Mouse (Mus musculus): ENCODE results near the gene Sox5. TPM values are rescaled to one million over a fixed set of nuclear protein-coding genes. Genes with fewer than 3 reads are reported as not detected.
"Not testable (repeated sequence)": the region's sequence is repeated elsewhere in the genome, so short reads cannot be mapped to it uniquely, and the experiment has no call there.

Sox5 gene
- polyA plus RNA-seq, 1 experiment from 2014 or later = 49.3 TPM

GRCm38 (mm10) chr6:144286122-144286521, 495.7 kb downstream of the Sox5 start:
- Histone ChIP-seq H3K9me3 (no peaks in the 10 kb centered on the region), H3K9ac (no peak overlapping the region), H3K36me3 (replicated peaks) (no peaks in the 10 kb centered on the region), H3K4me3 (no peak overlapping the region), H3K27ac (no peak overlapping the region), H3K4me1 (0 out of 2 replicates have a peak, but pooled peaks cover 5% of the 10 kb centered on the region), H3K4me2 (no peak overlapping the region), H3K27me3 (replicated peaks) (no peaks in the 10 kb centered on the region)
- 85% methylated on average over 4 of the region's 4 CpGs for WGBS
- no peak for ATAC-seq (replicated peaks)

- Histone ChIP-seq H3K36me3 (replicated peaks) (no peaks in the 10 kb centered on the region), H3K4me1 (no peaks in the 10 kb centered on the region), H3K27ac (no peak overlapping the region), H3K9me3 (no peaks in the 10 kb centered on the region), H3K27me3 (replicated peaks) (no peaks in the 10 kb centered on the region), H3K4me3 (no peak overlapping the region), H3K4me2 (no peak overlapping the region), H3K9ac (no peak overlapping the region)
- ATAC-seq (replicated peaks) = no peak
- 66% methylated on average over 8 of the region's 8 CpGs for WGBS
These were observed 498.6 kb downstream of the Sox5 start for GRCm38 (mm10) chr6:144283191-144283590.

- Histone ChIP-seq H3K36me3 (replicated peaks) (no peaks in the 10 kb centered on the region), H3K9me3 (no peaks in the 10 kb centered on the region), H3K9ac (no peak overlapping the region), H3K27me3 (replicated peaks) (no peaks in the 10 kb centered on the region), H3K4me1 (no peaks in the 10 kb centered on the region), H3K27ac (no peak overlapping the region), H3K4me3 (no peak overlapping the region), H3K4me2 (no peak overlapping the region)
- WGBS = 69% methylated on average over 12 of the region's 12 CpGs
- no peak for ATAC-seq (replicated peaks)
These were observed 499.0 kb downstream of the Sox5 start for GRCm38 (mm10) chr6:144282756-144283155.

GRCm38 (mm10) chr6:144281661-144282060, 500.1 kb downstream of the Sox5 start:
- Histone ChIP-seq H3K9me3 (no peaks in the 10 kb centered on the region), H3K4me3 (no peak overlapping the region)
- no peak for ATAC-seq (replicated peaks)

GRCm38 (mm10) chr6:144278505-144279053, 503.2 kb downstream of the Sox5 start:
- H3K4me3 ChIP-seq = no peak overlapping the region
- H3K36me3 ChIP-seq (replicated peaks) = no peaks in the 10 kb centered on the region
- H3K4me1 ChIP-seq = no peaks in the 10 kb centered on the region
- 67% methylated on average over 13 of the region's 13 CpGs for WGBS
- H3K27ac ChIP-seq = no peak overlapping the region
- H3K4me2 ChIP-seq = no peak overlapping the region
- H3K9me3 ChIP-seq = no peaks in the 10 kb centered on the region
- H3K27me3 ChIP-seq (replicated peaks) = no peaks in the 10 kb centered on the region
- ATAC-seq (replicated peaks) = no peak
- H3K9ac ChIP-seq = no peak overlapping the region

More at GRCm38 (mm10) chr6:144281661-144282060, 500.1 kb downstream of the Sox5 start:
- H3K4me1 ChIP-seq = no peaks in the 10 kb centered on the region
- H3K4me2 ChIP-seq = no peak overlapping the region
- no peak overlapping the region for H3K27ac ChIP-seq
- H3K9ac ChIP-seq = no peak overlapping the region
- H3K36me3 ChIP-seq (replicated peaks) = no peaks in the 10 kb centered on the region
- no peaks in the 10 kb centered on the region for H3K27me3 ChIP-seq (replicated peaks)
- WGBS = 97% methylated on average over 3 of the region's 3 CpGs

- H3K36me3 ChIP-seq (replicated peaks); ATAC-seq (replicated peaks); H3K9me3 ChIP-seq; H3K27ac ChIP-seq; H3K27me3 ChIP-seq (replicated peaks); H3K4me2 ChIP-seq; H3K4me1 ChIP-seq; H3K9ac ChIP-seq; H3K4me3 ChIP-seq: not testable (repeated sequence)
- WGBS = 26% methylated on average over 4 of the region's 4 CpGs
These were observed 508.4 kb downstream of the Sox5 start for GRCm38 (mm10) chr6:144273425-144273824.

GRCm38 (mm10) chr6:144271326-144271725, 510.5 kb downstream of the Sox5 start:
- Histone ChIP-seq H3K9me3 (no peaks in the 10 kb centered on the region), H3K4me3 (no peak overlapping the region), H3K27me3 (replicated peaks) (no peaks in the 10 kb centered on the region), H3K4me1 (no peaks in the 10 kb centered on the region), H3K36me3 (replicated peaks) (no peaks in the 10 kb centered on the region), H3K9ac (no peak overlapping the region), H3K4me2 (no peak overlapping the region), H3K27ac (no peak overlapping the region)
- ATAC-seq (replicated peaks) = no peak
- 89% methylated on average over 2 of the region's 2 CpGs for WGBS

GRCm38 (mm10) chr6:144270306-144270705, 511.5 kb downstream of the Sox5 start:
- WGBS = 91% methylated on average over 3 of the region's 3 CpGs
- ATAC-seq (replicated peaks) = no peak
- no peak overlapping the region for H3K27ac ChIP-seq
- no peak overlapping the region for H3K4me2 ChIP-seq
- H3K4me3 ChIP-seq = no peak overlapping the region
- no peak overlapping the region for H3K9ac ChIP-seq
- H3K36me3 ChIP-seq (replicated peaks) = no peaks in the 10 kb centered on the region
- no peaks in the 10 kb centered on the region for H3K9me3 ChIP-seq
- H3K27me3 ChIP-seq (replicated peaks) = no peaks in the 10 kb centered on the region
- H3K4me1 ChIP-seq = no peaks in the 10 kb centered on the region

GRCm38 (mm10) chr6:144269666-144270065, 512.1 kb downstream of the Sox5 start:
- Histone ChIP-seq H3K27ac (no peak overlapping the region), H3K36me3 (replicated peaks) (no peaks in the 10 kb centered on the region), H3K27me3 (replicated peaks) (no peaks in the 10 kb centered on the region), H3K4me1 (no peaks in the 10 kb centered on the region), H3K4me2 (no peak overlapping the region), H3K9ac (no peak overlapping the region), H3K9me3 (no peaks in the 10 kb centered on the region), H3K4me3 (no peak overlapping the region)
- WGBS = 80% methylated on average over 4 of the region's 4 CpGs
- no peak for ATAC-seq (replicated peaks)

- Histone ChIP-seq H3K27me3 (replicated peaks) (no peaks in the 10 kb centered on the region), H3K27ac (no peak overlapping the region), H3K9ac (no peak overlapping the region), H3K36me3 (replicated peaks) (no peaks in the 10 kb centered on the region), H3K4me1 (peaks cover 5% of the 10 kb centered on the region; the same call in 1 of the 2 replicates), H3K4me2 (no peak overlapping the region), H3K4me3 (no peak overlapping the region), H3K9me3 (no peaks in the 10 kb centered on the region)
- no peak for ATAC-seq (replicated peaks)
- 84% methylated on average over 5 of the region's 5 CpGs for WGBS
These were observed 516.0 kb downstream of the Sox5 start for GRCm38 (mm10) chr6:144265752-144266151.

- no peaks in the 10 kb centered on the region for H3K27me3 ChIP-seq (replicated peaks)
- no peak overlapping the region for H3K4me2 ChIP-seq
- H3K9ac ChIP-seq = no peak overlapping the region
- ATAC-seq (replicated peaks) = no peak
- WGBS = 74% methylated on average over 7 of the region's 7 CpGs
- no peak overlapping the region for H3K4me3 ChIP-seq
- H3K9me3 ChIP-seq = no peaks in the 10 kb centered on the region
- H3K4me1 ChIP-seq = peaks cover 5% of the 10 kb centered on the region; the same call in 1 of the 2 replicates
- no peaks in the 10 kb centered on the region for H3K36me3 ChIP-seq (replicated peaks)
- no peak overlapping the region for H3K27ac ChIP-seq
These were observed 516.8 kb downstream of the Sox5 start for GRCm38 (mm10) chr6:144265004-144265403.

- no peak; the same call in 1 of the 2 replicates for ATAC-seq (replicated peaks)
- no peak overlapping the region for H3K27ac ChIP-seq
- no peaks in the 10 kb centered on the region for H3K9me3 ChIP-seq
- WGBS = 21% methylated on average over 16 of the region's 16 CpGs
- H3K9ac ChIP-seq = no peak overlapping the region
- H3K4me3 ChIP-seq = no peak overlapping the region
- H3K36me3 ChIP-seq (replicated peaks) = no peaks in the 10 kb centered on the region
- H3K4me1 ChIP-seq = peaks cover 5% of the 10 kb centered on the region; the same call in 1 of the 2 replicates
- H3K4me2 ChIP-seq = no peak overlapping the region
- no peaks in the 10 kb centered on the region for H3K27me3 ChIP-seq (replicated peaks)
These were observed 517.4 kb downstream of the Sox5 start for GRCm38 (mm10) chr6:144264320-144264915.

- Histone ChIP-seq H3K27me3 (replicated peaks) (no peaks in the 10 kb centered on the region), H3K9ac (no peak overlapping the region), H3K4me2 (no peak overlapping the region), H3K9me3 (no peaks in the 10 kb centered on the region), H3K4me3 (no peak overlapping the region), H3K27ac (no peak overlapping the region), H3K4me1 (peaks cover 14% of the 10 kb centered on the region), H3K36me3 (replicated peaks) (no peaks in the 10 kb centered on the region)
- no peak for ATAC-seq (replicated peaks)
- WGBS = 52% methylated on average over 8 of the region's 8 CpGs
These were observed 525.3 kb downstream of the Sox5 start for GRCm38 (mm10) chr6:144256500-144256899.
